Mouse (Mus musculus) frontal cortex, postnatal 36 days (tissue): ENCODE results near the gene Kdm2b.

ENCODE experiments used
- DNase-seq, 2 experiments: peaks; one replicate each; pipeline ENCODE4 v3.0.0; 2022; ENCODE audit warnings: low spot score in 2 of 2

Kdm2b gene

DNA sequence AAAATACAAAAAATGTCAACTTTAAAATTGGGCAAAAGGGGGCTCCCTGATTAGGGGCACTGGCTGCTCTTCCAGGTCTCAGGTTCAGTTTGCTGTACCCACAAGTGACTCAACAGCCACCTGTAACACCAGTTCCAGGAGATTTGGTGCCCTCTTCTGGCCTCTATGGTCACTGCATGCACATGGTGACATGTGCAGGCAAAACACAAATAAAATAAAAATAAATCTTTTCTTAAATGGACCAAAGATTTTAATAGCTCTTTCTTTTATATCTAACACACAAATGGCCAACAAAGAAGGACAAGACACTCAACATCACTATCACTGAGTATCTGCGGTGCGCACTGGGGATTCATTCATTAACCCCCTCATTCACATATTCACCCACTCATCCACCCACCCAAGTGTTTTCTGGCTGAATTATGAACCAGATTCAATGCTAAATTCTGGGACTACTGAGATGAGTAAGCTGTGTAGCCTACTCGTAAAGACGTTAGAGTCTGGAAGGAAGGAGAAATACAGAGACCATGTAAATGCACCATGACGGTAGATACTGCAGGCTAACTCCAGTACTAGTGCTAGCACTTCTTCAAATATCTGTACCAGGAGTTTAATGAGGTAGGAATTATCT lies 95.5 kb downstream of the Kdm2b start:
- peak; percentile 55 to 68 for DNase-seq

- DNase-seq = no peak
These were observed 96.4 kb downstream of the Kdm2b start for GRCm38 (mm10) chr5:122893270-122893669.

GRCm38 (mm10) chr5:122890396-122890795 lies 99.2 kb downstream of the Kdm2b start:
- DNase-seq = no peak

- no peak for DNase-seq
These were observed 100.9 kb downstream of the Kdm2b start for GRCm38 (mm10) chr5:122888612-122889214.

DNA sequence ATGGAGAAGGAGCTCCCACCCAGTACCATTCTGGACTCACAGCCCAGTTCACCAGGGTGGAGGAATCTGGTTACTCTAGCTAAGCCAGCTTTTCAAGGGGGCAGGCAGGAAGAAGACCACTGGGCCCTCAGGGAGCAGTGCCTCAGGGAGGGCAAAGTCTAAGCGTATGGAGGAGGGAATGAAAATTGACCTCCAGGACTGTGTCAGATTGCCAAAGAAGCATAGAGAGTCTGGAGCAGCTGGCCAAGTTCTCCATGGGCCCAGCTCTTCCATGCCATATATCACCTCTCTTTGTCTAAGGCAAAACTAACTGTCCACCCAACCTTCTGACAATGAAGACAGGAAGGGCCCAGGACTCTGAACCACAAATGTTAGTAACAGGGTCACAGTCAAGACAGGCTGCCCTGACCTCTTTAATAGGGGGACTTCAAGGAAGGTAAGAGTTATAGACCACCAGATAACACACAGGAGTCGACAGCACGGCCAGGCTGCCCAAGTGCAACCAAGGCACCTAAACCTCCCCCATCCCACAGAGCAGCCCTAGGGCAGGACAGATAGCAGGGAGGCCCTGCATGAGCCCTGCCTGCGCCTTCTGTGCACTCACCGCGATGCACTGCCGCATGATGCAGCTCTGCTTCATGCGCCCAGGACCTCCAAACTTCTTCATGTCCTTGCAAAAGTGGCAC lies 101.6 kb downstream of the Kdm2b start:
- DNase-seq = no peak

- DNase-seq = no peak
These were observed 102.6 kb downstream of the Kdm2b start for GRCm38 (mm10) chr5:122887033-122887432.

- no peak for DNase-seq
These were observed 104.9 kb downstream of the Kdm2b start for GRCm38 (mm10) chr5:122884594-122885348.

GRCm38 (mm10) chr5:122883652-122884235 lies 105.9 kb downstream of the Kdm2b start:
- DNase-seq = no peak

- no peak for DNase-seq
These were observed 106.4 kb downstream of the Kdm2b start for GRCm38 (mm10) chr5:122883237-122883636.

- no peak for DNase-seq
These were observed 107.2 kb downstream of the Kdm2b start for GRCm38 (mm10) chr5:122882256-122883050.

DNA sequence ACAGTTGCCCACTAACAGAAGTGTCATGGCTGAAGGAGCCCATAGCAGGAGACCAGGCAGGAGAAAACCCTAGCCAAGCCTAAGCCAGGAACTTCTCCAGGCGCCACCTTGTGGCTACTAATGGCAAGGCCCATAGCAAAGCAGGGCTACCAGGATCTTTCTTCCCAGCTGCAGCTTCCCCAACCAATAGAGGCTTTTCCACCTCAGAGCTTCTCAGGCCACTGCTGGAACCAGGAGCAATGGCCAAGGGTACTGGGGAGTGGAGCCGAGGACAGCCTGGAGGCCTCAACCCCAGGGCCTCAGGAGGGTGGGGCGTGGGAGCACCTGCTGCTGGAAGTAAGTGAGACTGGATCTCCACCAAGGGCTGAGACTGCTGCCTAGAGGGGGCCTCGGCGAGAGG lies 108.3 kb downstream of the Kdm2b start:
- DNase-seq = peak; percentile 61 to 79

DNA sequence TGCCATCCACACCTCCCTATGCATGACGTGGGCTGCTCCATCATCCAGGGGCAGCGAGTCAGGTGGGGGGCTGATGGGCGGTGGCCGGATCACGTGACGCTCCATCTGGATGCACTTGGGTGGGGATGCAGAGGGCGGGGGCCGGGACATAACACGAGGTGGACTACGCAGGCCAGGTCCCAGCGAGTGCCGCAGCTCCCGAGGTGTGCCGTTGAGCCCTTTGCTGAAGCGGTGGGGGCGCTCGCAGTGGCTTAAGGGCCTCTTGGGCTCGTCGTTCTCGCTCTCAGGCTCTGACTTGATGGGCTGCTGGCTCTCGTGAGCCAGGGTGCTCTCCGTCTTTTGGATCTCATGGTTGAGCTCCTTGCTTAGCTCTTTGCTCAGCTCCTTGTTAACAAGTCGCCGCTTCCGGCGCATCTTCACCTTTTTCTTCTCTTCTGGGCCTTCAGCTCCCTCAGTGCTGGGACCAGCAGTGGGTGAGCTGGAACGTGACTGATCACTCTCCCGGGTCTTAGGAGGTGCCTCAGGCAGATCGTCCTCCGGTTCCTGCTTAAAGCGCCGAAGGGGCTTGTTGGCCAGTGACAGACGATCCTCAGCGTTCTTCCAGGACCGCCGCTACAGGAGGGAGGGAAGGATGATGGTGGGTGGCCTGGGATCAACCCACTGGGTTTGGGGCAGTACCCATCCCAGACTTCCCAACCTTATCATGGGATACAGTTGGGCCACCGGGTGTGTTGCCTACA lies 109.2 kb downstream of the Kdm2b start:
- DNase-seq = no peak

- DNase-seq = no peak
These were observed 113.0 kb downstream of the Kdm2b start for GRCm38 (mm10) chr5:122876671-122877070.

- DNase-seq = no peak
These were observed 115.3 kb downstream of the Kdm2b start for GRCm38 (mm10) chr5:122874359-122874758.

DNA sequence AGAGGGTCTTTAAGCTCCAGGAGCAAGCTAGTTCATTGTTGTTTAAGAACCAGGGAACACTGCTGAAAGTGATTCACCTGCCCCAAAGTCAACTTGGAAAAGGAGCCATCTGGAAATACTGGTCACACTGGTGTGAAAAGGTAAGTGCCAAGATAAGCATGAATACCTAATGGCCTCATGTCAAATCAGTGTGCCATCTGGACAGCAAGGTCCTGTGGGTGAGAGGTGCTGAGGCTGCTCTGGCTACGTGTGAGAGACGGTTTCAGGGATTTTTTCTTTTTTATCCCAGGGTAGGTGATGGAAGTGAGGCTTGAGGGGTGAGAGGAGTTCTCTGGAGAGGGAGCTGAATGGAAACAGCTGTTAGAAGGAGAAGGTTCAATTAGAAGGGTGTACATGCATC lies 116.0 kb downstream of the Kdm2b start:
- DNase-seq = no peak

- DNase-seq = no peak
These were observed 117.0 kb downstream of the Kdm2b start for GRCm38 (mm10) chr5:122872626-122873025.

GRCm38 (mm10) chr5:122863053-122863452 lies 126.6 kb downstream of the Kdm2b start:
- DNase-seq = no peak

- DNase-seq = no peak
These were observed 133.8 kb downstream of the Kdm2b start for GRCm38 (mm10) chr5:122855858-122856257.

DNA sequence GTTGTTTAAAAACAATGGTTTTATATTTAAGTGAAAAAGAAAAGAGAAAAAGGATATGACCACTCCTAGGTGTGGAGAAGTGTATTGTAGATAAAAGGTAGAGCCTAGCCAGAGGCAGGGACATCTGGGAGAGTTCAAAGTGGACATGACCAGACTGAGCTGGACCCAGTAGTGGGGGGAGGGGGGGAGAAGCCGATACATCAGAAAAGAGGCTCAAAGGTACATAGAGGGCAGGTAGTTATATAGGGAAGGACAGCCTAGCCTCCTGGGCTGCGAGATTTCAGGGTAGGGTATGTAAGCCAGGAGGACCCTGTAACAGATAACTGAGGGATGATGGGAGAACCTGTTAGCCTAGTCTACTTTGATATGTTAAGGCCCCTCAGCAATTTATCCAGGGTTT lies 137.0 kb downstream of the Kdm2b start:
- DNase-seq = no peak

DNA sequence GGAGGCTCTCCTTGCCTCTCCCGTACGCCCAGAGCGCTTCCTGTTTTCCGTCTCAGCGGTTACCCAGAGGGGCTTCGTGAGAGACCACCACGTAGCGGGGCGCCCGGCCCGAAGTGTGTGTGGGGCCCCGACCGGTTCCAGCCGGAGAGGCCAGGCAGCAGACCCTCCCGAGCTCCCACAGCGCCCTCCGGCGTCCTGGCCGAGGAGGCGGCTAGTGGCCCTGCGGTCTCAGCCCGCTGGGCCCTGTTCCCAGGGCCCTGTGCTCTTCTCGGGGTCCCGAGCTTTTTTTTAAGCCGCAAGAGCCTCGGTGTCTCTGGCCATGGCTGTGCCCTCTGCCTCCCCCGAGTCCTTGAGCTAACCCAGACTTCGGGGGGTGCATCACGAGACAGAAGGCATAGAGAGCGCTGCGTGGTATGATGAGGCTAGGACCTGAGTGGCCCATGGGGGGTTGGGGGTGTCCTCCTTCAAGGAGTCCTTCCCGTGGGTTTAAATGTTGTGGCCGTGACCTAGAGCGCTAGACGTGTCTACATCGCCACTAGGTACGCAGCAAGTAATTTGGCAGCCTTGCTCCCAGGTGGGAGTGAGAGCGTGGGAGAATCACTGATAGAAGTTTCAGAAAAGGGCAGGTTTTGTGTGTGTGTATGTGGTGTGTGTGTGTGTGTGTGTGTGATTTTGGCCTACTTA lies 139.2 kb downstream of the Kdm2b start:
- DNase-seq = peak; percentile 21 to 37
